Mouse (Mus musculus) liver, embryonic 12.5 days (tissue): Measurements from ENCODE around the gene Kctd17. TPM values are rescaled to one million over a fixed set of nuclear protein-coding genes. Genes with fewer than 3 reads are reported as not detected.

Source experiments
- ATAC-seq: fragments of 200-750 bp; cut with Nextera tagmentation; 2 replicates; pipeline ENCODE4 v1.8.0; 2017; ENCODE audit warnings: moderate number of reproducible peaks, mild to moderate bottlenecking, moderate library complexity
- H3K27ac ChIP-seq: fragments of 300-500 bp; sonication (generic); 2 replicates; pipeline ENCODE4 v1.5.1; 2016; ENCODE audit warnings: mild to moderate bottlenecking
- H3K27me3 ChIP-seq: fragments of 300-500 bp; sonication (generic); replicated peaks from 2 replicates; pipeline ENCODE4 v1.6.1; 2016; ENCODE audit warnings: mild to moderate bottlenecking, moderate library complexity
- H3K36me3 ChIP-seq: fragments of 300-500 bp; sonication (generic); 2 replicates; pipeline ENCODE4 v1.6.1; 2016; ENCODE audit warnings: mild to moderate bottlenecking, moderate library complexity
- H3K4me1 ChIP-seq: fragments of 300-500 bp; sonication (generic); 2 replicates; pipeline ENCODE4 v1.6.1; 2016
- H3K4me2 ChIP-seq: fragments of 300-500 bp; sonication (generic); 2 replicates; pipeline ENCODE4 v1.6.1; 2016; ENCODE audit warnings: mild to moderate bottlenecking, moderate library complexity
- H3K4me3 ChIP-seq: fragments of 300-500 bp; sonication (generic); 2 replicates; pipeline ENCODE4 v1.5.1; 2016; ENCODE audit warnings: mild to moderate bottlenecking, moderate library complexity
- H3K9ac ChIP-seq: fragments of 300-500 bp; sonication (generic); 2 replicates; pipeline ENCODE4 v1.6.1; 2016; ENCODE audit warnings: mild to moderate bottlenecking, moderate library complexity
- H3K9me3 ChIP-seq: fragments of 300-500 bp; sonication (generic); replicated peaks from 2 replicates; pipeline ENCODE4 v1.6.1; 2016; ENCODE audit warnings: mild to moderate bottlenecking, moderate library complexity
- WGBS: fragments of 180-500 bp; shearing (Covaris S2); methylation state at CpG from one replicate; pipeline ENCODE4 v1.1.7; 2016; ENCODE audit not compliant: insufficient replicate concordance; 5-methylcytosine and 5-hydroxymethylcytosine counted together
- polyA plus RNA-seq: library from polyadenylated mRNA; unstranded; fragments of >200 nt; fragmentation: Nextera tagmentation; extraction: Ambion mirVana; gene quantifications from 2 replicates; pipeline ENCODE4 v1.2.1, GENCODE M21; 2016

Gene Kctd17
- polyA plus RNA-seq, 1 experiment from 2014 or later, result 8.8 TPM

DNA sequence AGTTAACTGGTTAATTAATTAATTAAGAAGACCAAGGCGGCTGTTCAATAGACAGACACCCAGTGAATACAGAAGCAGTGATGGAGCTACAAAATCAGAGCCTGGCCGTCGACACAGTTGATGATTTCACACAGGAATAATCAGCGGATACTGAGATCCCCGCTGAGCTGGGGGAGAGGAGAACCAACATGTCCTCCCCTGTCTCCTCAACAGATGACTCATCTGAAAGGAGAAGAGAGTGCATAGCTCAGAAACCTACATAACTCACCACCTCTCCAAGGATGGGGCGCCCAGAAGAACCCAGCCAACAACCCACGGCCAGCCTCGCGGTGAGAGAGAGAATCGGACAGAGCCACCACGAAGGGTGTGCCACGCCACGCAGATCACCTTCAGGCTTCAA is 8.0 kb upstream of the Kctd17 start:
- 58% methylated on average over 13 of the region's 13 CpGs for WGBS
- Histone ChIP-seq H3K9me3 (no peaks in the 10 kb centered on the region), H3K27me3 (peaks cover 66% of the 10 kb centered on the region), H3K36me3 (0 out of 2 replicates have a peak, but pooled peaks cover 3% of the 10 kb centered on the region), H3K27ac (no peak overlapping the region), H3K4me3 (no peak overlapping the region), H3K4me2 (no peak overlapping the region), H3K4me1 (peaks cover 40% of the 10 kb centered on the region), H3K9ac (no peak overlapping the region)
- no peak for ATAC-seq

DNA sequence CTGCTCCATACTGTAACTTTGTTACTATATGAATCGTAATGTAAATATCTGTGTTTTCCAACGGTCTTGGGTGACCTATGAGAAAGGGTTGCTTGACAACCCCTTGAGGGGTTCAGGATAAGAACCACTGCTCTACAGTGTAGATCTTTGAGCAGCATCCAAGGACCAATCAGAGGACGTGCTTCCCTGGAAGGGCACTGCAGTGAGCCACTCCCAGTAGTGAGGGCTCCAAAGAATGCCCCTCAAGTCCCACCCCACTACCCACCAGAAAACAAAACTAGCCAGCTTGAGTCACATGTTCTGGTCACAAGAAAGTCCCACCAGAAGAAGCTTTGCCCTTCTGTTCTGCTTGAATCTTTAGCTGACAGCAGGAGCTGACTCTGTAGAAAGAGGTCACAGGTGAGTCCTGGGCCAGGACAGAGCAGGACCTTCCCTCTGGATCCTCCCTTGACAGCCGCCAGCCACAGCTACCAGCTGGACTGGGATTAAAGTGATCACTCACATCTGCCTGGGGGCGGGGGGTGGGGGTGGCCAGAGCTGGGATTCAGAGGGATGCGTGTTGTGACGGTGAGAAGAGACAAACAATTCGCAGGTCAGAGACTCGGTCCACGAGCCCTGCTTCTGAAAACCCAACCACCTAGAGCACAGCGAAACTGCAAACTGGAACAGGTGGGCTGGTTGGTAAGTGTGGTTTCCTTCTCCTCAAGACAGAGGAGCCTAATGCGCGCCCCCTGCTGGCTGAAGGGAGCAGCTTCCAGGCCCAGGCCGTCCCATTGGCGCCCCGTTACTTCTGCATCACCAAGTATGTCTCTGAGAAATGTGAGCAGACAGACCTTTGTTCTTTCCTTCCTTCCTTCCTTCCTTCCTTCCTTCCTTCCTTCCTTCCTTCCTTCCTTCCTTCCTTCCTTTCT is 6.1 kb upstream of the Kctd17 start:
- Histone ChIP-seq H3K9me3 (no peaks in the 10 kb centered on the region), H3K9ac (peak overlapping the region; percentile 19; the same call in 1 of the 2 replicates), H3K36me3 (no peaks in the 10 kb centered on the region), H3K27me3 (peaks cover 86% of the 10 kb centered on the region), H3K4me3 (no peak overlapping the region), H3K27ac (no peak overlapping the region), H3K4me2 (peak overlapping the region; percentile 44), H3K4me1 (peaks cover 22% of the 10 kb centered on the region)
- peak; percentile 70 for ATAC-seq
- 19% methylated on average over 16 of the region's 16 CpGs for WGBS

DNA sequence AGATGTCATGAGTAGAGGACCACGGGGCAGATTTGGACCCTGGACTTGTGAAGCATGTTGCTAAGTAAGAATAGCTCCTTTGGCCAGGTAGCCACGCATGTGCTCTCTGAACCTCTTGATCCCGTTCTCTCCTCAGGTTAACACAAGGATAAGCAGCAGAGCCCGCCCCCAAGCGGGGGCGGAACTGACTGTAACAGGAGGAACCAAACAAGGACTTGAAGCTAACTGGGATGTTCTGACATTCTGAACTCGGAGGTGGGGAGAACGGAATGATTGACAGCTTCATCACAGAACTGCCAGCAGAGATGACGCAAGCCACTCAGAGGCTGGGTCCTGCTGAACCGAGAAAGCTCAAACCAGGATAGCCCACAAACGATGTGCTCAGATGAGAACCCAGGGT is 3.9 kb upstream of the Kctd17 start:
- H3K4me1 ChIP-seq, result peaks cover 14% of the 10 kb centered on the region
- 12% methylated on average over 11 of the region's 11 CpGs for WGBS
- no peaks in the 10 kb centered on the region for H3K9me3 ChIP-seq
- H3K4me3 ChIP-seq, result no peak overlapping the region
- H3K36me3 ChIP-seq, result no peaks in the 10 kb centered on the region
- ATAC-seq, result 0 out of 2 replicates have a peak, but pooled peaks have one; percentile 8
- no peak overlapping the region for H3K9ac ChIP-seq
- no peak overlapping the region for H3K4me2 ChIP-seq
- H3K27me3 ChIP-seq, result peaks cover 96% of the 10 kb centered on the region
- no peak overlapping the region for H3K27ac ChIP-seq

DNA sequence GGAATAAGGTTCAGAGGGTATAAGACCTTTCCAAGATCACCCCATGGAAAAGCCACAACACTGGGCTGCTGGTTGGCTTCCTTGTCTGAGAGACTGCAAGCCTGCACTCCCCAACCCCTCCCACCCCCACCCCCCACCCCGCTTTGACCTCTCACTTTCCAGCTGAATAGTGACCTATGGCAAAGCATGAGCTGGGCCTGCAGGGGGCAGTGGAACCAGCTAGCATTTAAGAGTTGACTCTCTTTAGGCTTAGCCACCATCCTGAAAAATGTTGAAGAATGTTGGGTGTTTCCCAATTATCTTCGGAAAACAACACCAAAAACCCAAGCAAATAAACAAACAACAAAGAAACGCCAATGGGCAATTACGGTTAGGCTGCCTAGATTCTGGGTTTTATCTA is 3.1 kb upstream of the Kctd17 start:
- H3K27ac ChIP-seq, result no peak overlapping the region
- no peak overlapping the region for H3K9ac ChIP-seq
- H3K4me2 ChIP-seq, result no peak overlapping the region
- no peaks in the 10 kb centered on the region for H3K9me3 ChIP-seq
- ATAC-seq, result no peak
- H3K36me3 ChIP-seq, result no peaks in the 10 kb centered on the region
- peaks cover 14% of the 10 kb centered on the region for H3K4me1 ChIP-seq
- peaks cover 97% of the 10 kb centered on the region for H3K27me3 ChIP-seq
- WGBS, result 52% methylated on average over 4 of the region's 4 CpGs
- no peak overlapping the region for H3K4me3 ChIP-seq

DNA sequence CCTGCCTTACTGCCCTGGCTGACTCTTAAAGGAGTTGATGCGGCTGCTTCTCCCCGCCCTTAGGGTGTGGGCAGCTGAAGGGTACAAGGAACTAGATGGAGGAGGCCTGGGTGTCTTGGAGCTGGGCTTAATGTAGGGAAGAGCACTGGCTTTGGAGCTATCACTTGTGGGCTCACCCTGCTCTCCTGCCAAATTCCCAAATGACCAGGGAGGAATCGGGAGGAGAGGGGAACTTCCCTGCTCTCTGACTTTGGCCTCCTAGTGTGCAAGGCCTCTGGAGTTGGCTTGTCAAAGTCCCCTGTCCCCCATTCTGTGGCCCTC is 735 bp downstream of the Kctd17 start:
- Histone ChIP-seq H3K4me1 (peaks cover 8% of the 10 kb centered on the region), H3K27me3 (peaks cover 75% of the 10 kb centered on the region), H3K9me3 (no peaks in the 10 kb centered on the region), H3K36me3 (peaks cover 9% of the 10 kb centered on the region; the same call in 1 of the 2 replicates), H3K9ac (no peak overlapping the region), H3K4me3 (peak overlapping the region; percentile 54), H3K27ac (no peak overlapping the region), H3K4me2 (peak overlapping the region; percentile 60)
- ATAC-seq, result no peak
- 27% methylated on average over 3 of the region's 3 CpGs for WGBS

DNA sequence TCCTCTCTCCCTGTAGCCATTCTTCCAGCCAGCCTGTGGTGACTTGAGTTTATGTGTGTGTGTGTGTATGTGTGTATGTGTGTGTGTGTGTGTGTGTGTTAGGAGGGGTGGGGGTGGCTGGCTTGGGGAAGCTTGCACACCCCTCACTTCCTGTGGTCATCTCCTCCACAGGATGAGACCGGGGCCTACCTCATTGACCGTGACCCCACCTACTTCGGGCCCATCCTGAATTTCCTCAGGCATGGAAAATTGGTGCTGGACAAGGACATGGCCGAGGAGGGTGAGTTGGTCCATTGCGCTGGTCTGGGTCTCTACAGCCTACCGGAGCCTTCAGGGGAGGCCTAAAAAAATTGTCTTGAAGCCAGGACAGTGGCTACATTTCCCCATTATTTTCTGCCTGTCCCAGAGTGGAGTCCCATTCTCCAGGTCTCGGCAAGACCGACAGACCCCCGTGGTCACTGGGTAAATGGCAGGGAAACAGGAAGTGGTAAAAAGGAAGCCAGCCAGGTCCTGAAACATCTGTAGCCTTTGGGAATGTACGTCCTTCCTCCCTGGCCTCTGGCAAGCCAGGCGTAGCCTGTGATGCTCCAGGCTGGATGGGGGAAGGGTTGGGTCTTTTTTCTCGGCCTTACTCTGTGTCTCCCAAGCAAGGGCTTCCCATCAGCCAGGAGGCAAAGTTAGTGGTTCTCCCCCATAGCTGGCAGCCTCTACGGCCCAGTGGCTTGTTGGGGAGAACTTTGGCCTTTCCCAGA is 1.7 kb downstream of the Kctd17 start:
- no peak overlapping the region for H3K27ac ChIP-seq
- H3K36me3 ChIP-seq, result peaks cover 9% of the 10 kb centered on the region; the same call in 1 of the 2 replicates
- no peak for ATAC-seq
- WGBS, result 39% methylated on average over 13 of the region's 13 CpGs
- peaks cover 72% of the 10 kb centered on the region for H3K27me3 ChIP-seq
- H3K4me2 ChIP-seq, result no peak overlapping the region
- H3K9ac ChIP-seq, result no peak overlapping the region
- H3K4me3 ChIP-seq, result no peak overlapping the region
- H3K9me3 ChIP-seq, result no peaks in the 10 kb centered on the region
- H3K4me1 ChIP-seq, result peaks cover 5% of the 10 kb centered on the region; the same call in 1 of the 2 replicates

DNA sequence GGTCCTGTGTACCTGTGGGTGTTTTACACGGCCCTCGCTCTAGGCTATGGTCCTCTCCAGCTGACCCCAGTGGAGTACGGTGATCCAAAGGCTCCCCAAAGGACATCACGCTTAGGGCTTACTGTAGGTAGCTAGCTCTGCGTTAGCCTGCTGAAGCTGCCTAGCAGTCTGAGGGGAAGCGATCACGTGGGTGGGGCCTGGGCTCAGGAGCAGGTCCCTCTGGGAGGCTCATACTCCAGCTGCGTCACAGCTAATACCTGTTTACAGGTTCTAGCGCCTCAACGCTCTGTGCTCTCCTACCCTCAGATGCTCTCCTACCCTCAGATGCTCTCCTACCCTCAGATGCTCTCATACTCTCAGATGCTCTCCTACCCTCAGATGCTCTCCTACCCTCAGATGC is 2.5 kb downstream of the Kctd17 start:
- Histone ChIP-seq H3K4me1 (peaks cover 5% of the 10 kb centered on the region; the same call in 1 of the 2 replicates), H3K27me3 (peaks cover 72% of the 10 kb centered on the region), H3K36me3 (peaks cover 9% of the 10 kb centered on the region; the same call in 1 of the 2 replicates), H3K9me3 (no peaks in the 10 kb centered on the region), H3K4me3 (no peak overlapping the region), H3K4me2 (no peak overlapping the region), H3K27ac (no peak overlapping the region), H3K9ac (no peak overlapping the region)
- 71% methylated on average over 10 of the region's 10 CpGs for WGBS
- ATAC-seq, result no peak

DNA sequence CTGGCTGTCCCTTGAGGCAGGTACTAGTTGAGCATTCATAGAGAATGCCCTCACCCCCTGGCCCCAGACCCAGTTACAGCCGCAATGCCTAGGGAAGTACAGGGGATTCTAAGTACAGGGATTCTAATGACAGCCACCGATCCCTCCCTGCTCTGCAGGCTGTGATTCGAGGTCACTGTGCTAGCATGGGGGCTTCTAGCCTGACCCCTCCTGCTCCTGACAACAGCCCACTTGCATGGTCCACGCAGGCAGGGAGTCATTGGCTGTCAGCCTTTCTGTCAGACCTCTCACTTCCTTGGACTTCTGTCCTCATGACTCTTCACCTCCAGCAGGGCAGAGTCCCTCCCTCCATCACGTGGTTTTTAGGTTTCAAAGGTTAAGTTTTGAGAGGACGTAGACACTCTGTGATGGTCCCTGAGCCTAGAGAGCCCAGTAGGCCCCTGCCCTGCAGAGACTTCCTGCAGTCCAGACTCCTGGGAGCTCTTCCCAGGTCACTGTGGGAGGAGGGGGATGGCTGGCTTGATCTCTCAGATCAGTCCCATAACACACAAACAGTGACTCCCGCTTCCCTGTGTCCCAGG is 3.3 kb downstream of the Kctd17 start:
- ATAC-seq, result no peak
- 59% methylated on average over 7 of the region's 7 CpGs for WGBS
- peak overlapping the region; percentile 1; the same call in 1 of the 2 replicates for H3K27ac ChIP-seq

DNA sequence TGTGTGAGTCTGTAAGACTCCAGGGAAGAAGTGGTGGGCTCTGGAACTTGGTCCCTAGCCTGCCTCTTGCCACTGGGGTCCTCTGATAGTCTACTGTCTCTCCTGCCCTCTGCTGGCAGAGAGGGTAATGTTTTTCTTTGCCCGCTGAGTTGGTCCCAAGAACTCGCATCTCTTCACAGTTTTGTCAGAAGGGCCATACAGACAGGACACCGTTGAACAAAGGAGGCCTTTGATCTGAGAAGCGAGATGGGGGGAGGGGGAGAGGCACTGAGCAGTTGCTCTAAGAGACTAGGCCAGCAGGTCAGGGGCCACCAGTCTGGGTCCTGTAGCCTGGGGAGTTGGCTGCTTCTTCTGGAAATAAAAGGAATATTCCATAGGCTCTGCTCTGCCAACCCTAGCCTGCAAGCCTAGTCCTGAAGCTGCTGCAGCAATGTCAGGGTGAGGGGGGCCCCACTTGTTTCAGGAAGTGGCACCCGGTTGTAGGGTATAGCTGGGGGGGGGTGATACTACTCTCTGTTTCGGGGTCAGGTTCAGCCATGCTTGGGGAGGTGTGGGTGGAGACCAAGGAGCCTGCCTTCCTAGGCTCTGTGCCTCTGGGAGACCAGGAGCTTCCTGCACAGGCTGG is 6.6 kb downstream of the Kctd17 start:
- H3K27me3 ChIP-seq, result peaks cover 69% of the 10 kb centered on the region
- no peak overlapping the region for H3K9ac ChIP-seq
- WGBS, result 34% methylated on average over 6 of the region's 6 CpGs
- H3K36me3 ChIP-seq, result peaks cover 9% of the 10 kb centered on the region; the same call in 1 of the 2 replicates
- H3K4me3 ChIP-seq, result no peak overlapping the region
- H3K27ac ChIP-seq, result no peak overlapping the region
- no peak overlapping the region for H3K4me2 ChIP-seq
- no peaks in the 10 kb centered on the region for H3K9me3 ChIP-seq
- peaks cover 23% of the 10 kb centered on the region for H3K4me1 ChIP-seq
- no peak for ATAC-seq

More for the DNA sequence above, 3.3 kb downstream of the Kctd17 start:
- no peak overlapping the region for H3K4me2 ChIP-seq
- peaks cover 9% of the 10 kb centered on the region; the same call in 1 of the 2 replicates for H3K36me3 ChIP-seq
- no peak overlapping the region for H3K9ac ChIP-seq
- peaks cover 72% of the 10 kb centered on the region for H3K27me3 ChIP-seq
- no peaks in the 10 kb centered on the region for H3K9me3 ChIP-seq
- H3K4me3 ChIP-seq, result no peak overlapping the region
- H3K4me1 ChIP-seq, result peaks cover 7% of the 10 kb centered on the region

DNA sequence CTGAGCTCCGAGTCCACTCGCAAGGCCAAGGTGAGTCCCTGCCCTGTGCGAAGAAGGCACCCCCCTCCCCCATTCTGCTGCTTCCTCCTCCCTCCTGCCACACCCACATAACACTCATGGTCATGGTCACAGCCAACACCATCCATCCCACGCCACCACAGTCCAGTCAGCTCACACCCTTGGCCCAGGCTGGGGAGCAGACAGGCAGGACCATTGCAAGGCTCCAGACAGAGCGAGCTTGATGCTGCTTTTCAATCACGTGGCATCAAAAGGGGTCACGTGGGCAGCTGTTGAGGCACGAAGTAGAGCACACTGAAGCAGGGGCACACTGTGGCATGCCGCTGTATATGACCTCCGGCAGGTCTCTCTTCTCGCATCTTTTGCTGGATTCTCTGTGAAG is 7.3 kb downstream of the Kctd17 start:
- ATAC-seq, result no peak
- Histone ChIP-seq H3K9ac (no peak overlapping the region), H3K27me3 (peaks cover 68% of the 10 kb centered on the region), H3K36me3 (peaks cover 9% of the 10 kb centered on the region; the same call in 1 of the 2 replicates), H3K27ac (no peak overlapping the region), H3K9me3 (no peaks in the 10 kb centered on the region), H3K4me1 (peaks cover 23% of the 10 kb centered on the region), H3K4me2 (no peak overlapping the region), H3K4me3 (no peak overlapping the region)
- WGBS, result 72% methylated on average over 11 of the region's 11 CpGs

DNA sequence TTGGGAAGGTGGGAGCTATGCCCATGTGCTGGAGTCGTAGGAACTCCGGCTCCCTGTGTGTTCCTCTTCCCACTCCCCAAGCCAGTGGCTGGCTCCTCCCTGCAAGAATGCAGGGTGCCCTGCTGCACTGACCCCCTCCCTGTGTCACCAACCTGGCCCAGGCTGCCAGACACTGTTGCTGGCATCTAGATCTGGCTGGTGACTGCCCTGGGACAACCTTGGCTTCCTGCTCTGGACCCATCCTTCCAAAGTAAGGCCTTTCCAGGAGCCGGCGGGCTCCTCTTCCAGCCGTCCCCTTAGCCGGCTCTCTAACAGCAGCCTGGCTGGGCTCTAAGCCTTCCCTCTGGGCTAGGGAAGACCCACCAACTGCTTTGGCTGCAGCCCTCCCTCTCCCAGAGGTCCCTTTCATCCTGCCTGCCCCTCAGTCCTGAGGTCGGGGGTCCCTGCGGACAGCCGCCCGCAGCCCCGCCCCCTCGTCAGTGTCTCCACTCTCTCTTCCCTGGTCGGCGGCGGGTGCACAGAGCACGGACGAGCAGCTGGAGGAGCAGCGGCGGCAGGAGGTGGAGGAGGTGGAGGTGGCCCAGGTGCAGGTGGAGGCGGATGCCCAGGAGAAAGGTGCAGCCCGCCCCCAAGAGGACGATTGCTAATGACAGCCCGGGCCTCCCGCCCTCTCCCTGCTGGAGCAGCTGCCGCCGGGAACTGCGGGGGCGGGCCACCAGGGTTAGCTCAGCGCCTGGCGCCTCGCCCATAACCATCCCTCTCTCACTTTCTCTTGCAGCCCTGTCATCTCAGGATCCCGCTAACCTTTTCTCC is 8.2 kb downstream of the Kctd17 start:
- WGBS, result 24% methylated on average over 30 of the region's 32 CpGs
- 0 out of 2 replicates have a peak overlapping the region, but pooled peaks have one; percentile 37 for H3K9ac ChIP-seq
- H3K36me3 ChIP-seq, result peaks cover 9% of the 10 kb centered on the region; the same call in 1 of the 2 replicates
- H3K4me3 ChIP-seq, result peak overlapping the region; percentile 8; the same call in 1 of the 2 replicates
- peak overlapping the region; percentile 51 for H3K4me2 ChIP-seq
- H3K27me3 ChIP-seq, result peaks cover 63% of the 10 kb centered on the region
- peaks cover 23% of the 10 kb centered on the region for H3K4me1 ChIP-seq
- H3K9me3 ChIP-seq, result no peaks in the 10 kb centered on the region
- 0 out of 2 replicates have a peak, but pooled peaks have one; percentile 26 for ATAC-seq
- H3K27ac ChIP-seq, result no peak overlapping the region
